9 mouse cellular contexts compared by ENCODE assay signal in the genomic region with DNA sequence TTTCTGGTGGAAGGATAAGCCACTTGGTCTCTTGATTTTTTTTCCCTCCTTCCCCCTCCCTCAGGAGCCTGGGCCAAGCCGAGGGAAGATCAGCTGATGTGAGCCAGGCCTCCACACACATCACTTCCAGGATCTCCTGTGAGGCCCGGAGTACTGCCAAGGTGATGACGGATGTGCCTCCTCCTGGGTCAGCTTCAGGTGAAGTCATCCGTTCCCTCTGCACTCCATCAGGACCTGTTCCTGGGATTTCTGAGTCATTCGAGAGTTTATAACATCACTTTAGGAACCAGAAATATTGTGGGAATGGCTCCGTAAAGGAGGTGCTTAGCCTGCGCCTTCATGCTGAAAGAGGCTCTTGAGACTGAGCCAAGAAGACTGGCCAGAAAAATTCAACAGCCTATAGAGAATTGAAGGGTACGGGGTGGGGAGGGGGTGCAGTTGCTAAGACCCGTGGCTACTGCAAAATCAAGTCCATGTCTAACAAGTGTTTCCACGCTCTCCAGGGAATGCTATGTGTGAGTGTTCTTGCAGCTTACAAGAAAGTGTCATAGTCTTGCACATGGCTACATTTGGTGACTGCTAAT. TPM values are rescaled to one million over a fixed set of nuclear protein-coding genes. Genes with fewer than 3 reads are reported as not detected.
DNase-seq lines count a peak whose midpoint lies in the region; ATAC-seq and TF ChIP-seq lines count a peak whose summit lies in the region.
"Had no signal": no experiment of that assay in that cellular context is flagged by ENCODE, and none has a peak within 500 bp of the region (broad histone marks: within the 10 kb centered on the region; RNA-seq: fewer than 3 reads in every experiment).

No protein-coding gene starts in this region.

- no peak for TF ChIP-seq EP300 in heart, adult 2 months (IDR thresholded peaks at IDR 0.05; ENCODE audit: insufficient read depth, low read depth, low read length)

- H3K27ac ChIP-seq in heart, adult 2 months: peak overlapping the region; percentile 36
- no peak overlapping the region; the same call in 1 of the 2 replicates for H3K27ac ChIP-seq in intestine, embryonic 15.5 days
- no peak overlapping the region for H3K27ac ChIP-seq in forebrain, postnatal 0 days (ENCODE audit: low read depth, low read length)
- H3K27ac ChIP-seq: liver, embryonic 13.5 days had no signal

- H3K4me3 ChIP-seq in heart, adult 2 months: no peak overlapping the region
- no peak overlapping the region for H3K4me3 ChIP-seq in intestine, embryonic 15.5 days (replicated peaks)
- H3K4me3 ChIP-seq in forebrain, postnatal 0 days (ENCODE audit: low read depth, low read length): no peak overlapping the region
- H3K4me3 ChIP-seq: liver, embryonic 13.5 days had no signal

- H3K79me2 ChIP-seq in heart, adult 2 months (replicated peaks; ENCODE audit: control insufficient read depth, insufficient read depth, low read length): no peaks in the 10 kb centered on the region

- WGBS in heart, adult 2 months: 37% methylated on average over 10 of the region's 10 CpGs
- WGBS in intestine, embryonic 15.5 days: 46% methylated on average over 10 of the region's 10 CpGs
- 81% methylated on average over 10 of the region's 10 CpGs for WGBS in forebrain, postnatal 0 days

- H3K36me3 ChIP-seq in heart, adult 2 months (ENCODE audit: control insufficient read depth, insufficient read depth, low read length): no peaks in the 10 kb centered on the region
- no peaks in the 10 kb centered on the region for H3K36me3 ChIP-seq in intestine, embryonic 15.5 days
- no peaks in the 10 kb centered on the region for H3K36me3 ChIP-seq in forebrain, postnatal 0 days (ENCODE audit: insufficient read depth)
- H3K36me3 ChIP-seq: liver, embryonic 13.5 days had no signal

- H3K9me3 ChIP-seq in intestine, embryonic 15.5 days: no peaks in the 10 kb centered on the region
- H3K9me3 ChIP-seq in forebrain, postnatal 0 days (ENCODE audit: low read length): no peaks in the 10 kb centered on the region
- H3K9me3 ChIP-seq: liver, embryonic 13.5 days had no signal

- H3K27me3 ChIP-seq in heart, adult 2 months (ENCODE audit: control insufficient read depth, insufficient read depth, low read length): no peaks in the 10 kb centered on the region
- no peaks in the 10 kb centered on the region for H3K27me3 ChIP-seq in intestine, embryonic 15.5 days (replicated peaks)
- H3K27me3 ChIP-seq in forebrain, postnatal 0 days (ENCODE audit: insufficient read depth, low read length): no peaks in the 10 kb centered on the region
- H3K27me3 ChIP-seq: liver, embryonic 13.5 days had no signal

- DNase-seq in heart, adult 2 months: peak; percentile 46 to 52
- DNase-seq in heart, postnatal 25 days (ENCODE audit: low spot score): no peak
- DNase-seq in urinary bladder, postnatal 14 days (ENCODE audit: low spot score): peak; percentile 44
- no peak for DNase-seq in urinary bladder, postnatal 25 days (ENCODE audit: low spot score)
- DNase-seq in right cerebral cortex, postnatal 4 days: no peak
- DNase-seq in embryo, embryonic 10 days (ENCODE audit: low spot score): no peak
- no peak for DNase-seq in forebrain, postnatal 0 days
- DNase-seq: liver, embryonic 13.5 days had no signal

- peak; percentile 48; the same call in 1 of the 2 replicates for ATAC-seq in intestine, embryonic 15.5 days
- no peak for ATAC-seq in forebrain, postnatal 0 days

- H3K4me1 ChIP-seq in heart, adult 2 months (ENCODE audit: control insufficient read depth, insufficient read depth, low read length): peaks cover 11% of the 10 kb centered on the region
- H3K4me1 ChIP-seq in intestine, embryonic 15.5 days (replicated peaks): peaks cover 7% of the 10 kb centered on the region
- no peaks in the 10 kb centered on the region for H3K4me1 ChIP-seq in forebrain, postnatal 0 days (ENCODE audit: insufficient read depth)

- H3K9ac ChIP-seq in heart, adult 2 months (ENCODE audit: low read depth, low read length): no peak overlapping the region
- no peak overlapping the region for H3K9ac ChIP-seq in intestine, embryonic 15.5 days
- no peak overlapping the region for H3K9ac ChIP-seq in forebrain, postnatal 0 days
- H3K9ac ChIP-seq: liver, embryonic 13.5 days had no signal

- intact Hi-C loops in heart, adult 2 months (cut with DNase I): no loop called here
- intact Hi-C loops in heart, postnatal 25 days (cut with DNase I): loop anchor here (2.0 kb wide), 1 partner anchor 54 kb away; no protein-coding TSS in a partner anchor

- no peak for TF ChIP-seq CTCF in heart, adult 2 months (IDR thresholded peaks at IDR 0.05)
- no peak for TF ChIP-seq CTCF in forebrain, postnatal 0 days (IDR thresholded peaks at IDR 0.05; ENCODE audit: low read depth)

- TF ChIP-seq POLR2A in heart, adult 2 months (IDR thresholded peaks at IDR 0.05; ENCODE audit: insufficient read depth, low read depth, low read length): no peak

- no peak overlapping the region for H3K4me2 ChIP-seq in intestine, embryonic 15.5 days (replicated peaks)
- no peak overlapping the region for H3K4me2 ChIP-seq in forebrain, postnatal 0 days (ENCODE audit: low read depth)
- H3K4me2 ChIP-seq: liver, embryonic 13.5 days had no signal

RNA-seq across cellular contexts. Expression of a gene that starts 11.6 kb away (rescaled TPM):
- total RNA-seq in heart, adult 2 months (2021): 10 to 100 TPM; 11.6 to 13.1 TPM
- 30.5 and 35.8 TPM in 2 replicates for polyA plus RNA-seq in heart, adult 2 months (2012; rRNA removed)
- total RNA-seq in heart, postnatal 25 days (2021): 10 to 100 TPM; 12.4 to 13.9 TPM
- 16.0 and 21.6 TPM in 2 replicates for polyA plus RNA-seq in intestine, embryonic 15.5 days (2015; fragmentation: Nextera tagmentation; extraction: Ambion mirVana)
- 18.9 and 22.8 TPM in 2 replicates for total RNA-seq in forebrain, postnatal 0 days (2014; rRNA removed)
- 16.0 and 17.9 TPM in 2 replicates for polyA plus RNA-seq in forebrain, postnatal 0 days (2015; fragmentation: Nextera tagmentation; extraction: Ambion mirVana)

RNA-seq across cellular contexts. Expression of a gene that starts 55.5 kb away (rescaled TPM):
- total RNA-seq in heart, adult 2 months (2021): 10 to 100 TPM; 50.0 to 50.7 TPM
- polyA plus RNA-seq in heart, adult 2 months (2012; rRNA removed): 21.5 and 29.9 TPM in 2 replicates
- 10 to 100 TPM; 56.1 to 63.6 TPM for total RNA-seq in heart, postnatal 25 days (2021)
- polyA plus RNA-seq in intestine, embryonic 15.5 days (2015; fragmentation: Nextera tagmentation; extraction: Ambion mirVana): 6.9 and 8.2 TPM in 2 replicates
- 6.4 and 6.5 TPM in 2 replicates for total RNA-seq in forebrain, postnatal 0 days (2014; rRNA removed)
- 1.3 and 1.9 TPM in 2 replicates for polyA plus RNA-seq in forebrain, postnatal 0 days (2015; fragmentation: Nextera tagmentation; extraction: Ambion mirVana)

Comparison
In these comparisons a context has a peak if more than half of its experiments do, and no peak if none do; other contexts are left out.
1. DNase-seq: peak in heart, adult 2 months (2 of 2) and urinary bladder, postnatal 14 days (single experiment); none in heart, postnatal 25 days (single experiment), urinary bladder, postnatal 25 days (single experiment), right cerebral cortex, postnatal 4 days (single experiment), embryo, embryonic 10 days (single experiment) and forebrain, postnatal 0 days (single experiment).